Mouse (Mus musculus): ENCODE measurements at regions not wholly inside any gene's neighbourhood (a gene's known extent, or its start where the extent isn't known, plus 50 kb on each side); places are given as distances from the start of the nearest gene placed in this dataset.

DNA sequence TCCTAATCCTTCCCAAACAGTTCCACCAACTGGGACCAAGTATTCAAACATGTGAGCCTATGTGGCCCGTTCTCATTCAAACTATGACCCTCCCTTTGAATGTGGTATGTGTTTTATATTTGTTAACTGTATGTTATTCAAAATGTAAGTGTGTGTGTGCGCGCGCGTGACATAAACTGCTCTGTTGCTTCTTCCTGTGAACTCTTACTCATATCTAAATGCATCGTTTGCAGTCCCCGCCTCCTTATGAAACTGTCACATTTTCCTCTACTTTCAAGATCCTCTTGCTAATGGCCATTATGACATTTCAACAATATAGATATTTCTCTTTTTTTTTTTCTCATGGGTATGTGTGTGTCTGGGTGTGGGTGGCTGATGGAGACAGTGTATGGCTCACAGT, 84.3 kb upstream of the Ado start:
- TF ChIP-seq POLR2A (IDR thresholded peaks at IDR 0.05; ENCODE audit: insufficient read depth, low read depth, low read length), result no peak
- TF ChIP-seq CTCF (IDR thresholded peaks at IDR 0.05; ENCODE audit: insufficient read depth, low read depth, low read length), result no peak

All from olfactory bulb, adult 2 months (tissue).